Mouse (Mus musculus) liver, embryonic 16.5 days (tissue): ENCODE data around the gene Plekha5. TPM values are rescaled to one million over a fixed set of nuclear protein-coding genes. Genes with fewer than 3 reads are reported as not detected.
"Not testable (repeated sequence)": the region's sequence is repeated elsewhere in the genome, so short reads cannot be mapped to it uniquely, and the experiment has no call there.

Experiments
- ATAC-seq: fragments of 200-750 bp; cut with Nextera tagmentation; 2 replicates; pipeline ENCODE4 v1.8.0; 2017; ENCODE audit warnings: low read depth, mild to moderate bottlenecking, moderate number of reproducible peaks, moderate library complexity
- H3K27ac ChIP-seq: fragments of 300-500 bp; sonication (generic); 2 replicates; pipeline ENCODE4 v1.5.1; 2014; ENCODE audit warnings: mild to moderate bottlenecking, low read length
- H3K27me3 ChIP-seq: fragments of 300-500 bp; sonication (generic); 2 replicates; pipeline ENCODE4 v1.6.1; 2014; ENCODE audit warnings: low read depth, low read length, mixed read lengths; ENCODE audit not compliant: control insufficient read depth, insufficient read depth
- H3K36me3 ChIP-seq: fragments of 300-500 bp; sonication (generic); 2 replicates; pipeline ENCODE4 v1.6.1; 2014; ENCODE audit warnings: mild to moderate bottlenecking; ENCODE audit not compliant: control insufficient read depth, insufficient read depth
- H3K4me1 ChIP-seq: fragments of 300-500 bp; sonication (generic); 2 replicates; pipeline ENCODE4 v1.6.1; 2014; ENCODE audit warnings: low read depth, low read length, mixed read lengths; ENCODE audit not compliant: control insufficient read depth
- H3K4me2 ChIP-seq: fragments of 300-500 bp; sonication (generic); 2 replicates; pipeline ENCODE4 v1.6.1; 2014; ENCODE audit warnings: low read depth, low read length, mixed read lengths
- H3K4me3 ChIP-seq: fragments of 300-500 bp; sonication (generic); 2 replicates; pipeline ENCODE4 v1.5.1; 2014; ENCODE audit warnings: low read depth, mild to moderate bottlenecking, low read length
- H3K9ac ChIP-seq: fragments of 300-500 bp; sonication (generic); 2 replicates; pipeline ENCODE4 v1.6.1; 2014; ENCODE audit warnings: low read depth, low read length
- H3K9me3 ChIP-seq: fragments of 300-500 bp; sonication (generic); replicated peaks from 2 replicates; pipeline ENCODE4 v1.6.1; 2016; ENCODE audit warnings: low read length; ENCODE audit not compliant: control insufficient read depth
- WGBS: fragments of 180-500 bp; shearing (Covaris S2); extraction: QIAGEN DNeasy Blood & Tissue Kit; methylation state at CpG from one replicate; pipeline ENCODE4 v1.1.7; 2014; ENCODE audit not compliant: insufficient replicate concordance; 5-methylcytosine and 5-hydroxymethylcytosine counted together
- polyA plus RNA-seq: library from polyadenylated mRNA; unstranded; fragments of >200 nt; fragmentation: Nextera tagmentation; extraction: Ambion mirVana; gene quantifications from 2 replicates; pipeline ENCODE4 v1.2.1, GENCODE M21; 2015

Gene Plekha5
- polyA plus RNA-seq, 1 experiment from 2014 or later: 5.5 TPM

DNA sequence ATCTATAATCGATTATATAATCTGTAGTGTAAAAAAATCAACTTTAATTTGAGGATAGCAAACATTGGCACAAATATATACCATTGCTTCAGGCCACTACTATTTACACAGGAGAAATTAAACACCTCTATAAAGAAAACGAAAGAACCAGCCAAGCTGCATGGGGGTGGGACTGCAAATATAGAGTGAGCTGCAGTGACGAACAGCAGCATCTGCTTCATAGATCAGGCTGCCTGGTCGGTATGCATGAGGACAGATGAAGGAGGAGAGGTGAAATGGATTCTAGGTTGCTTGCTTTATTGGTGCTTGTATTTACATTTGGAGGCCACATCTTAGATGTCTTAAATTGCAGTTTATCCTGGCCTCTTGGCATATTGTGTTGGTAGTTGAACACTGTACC, 66.4 kb downstream of the Plekha5 start:
- peaks cover 3% of the 10 kb centered on the region for H3K4me1 ChIP-seq
- ATAC-seq: no peak
- no peaks in the 10 kb centered on the region for H3K27me3 ChIP-seq
- H3K9ac ChIP-seq: no peak overlapping the region
- H3K27ac ChIP-seq: no peak overlapping the region
- no peaks in the 10 kb centered on the region for H3K9me3 ChIP-seq
- H3K4me3 ChIP-seq: no peak overlapping the region
- H3K4me2 ChIP-seq: no peak overlapping the region
- H3K36me3 ChIP-seq: no peaks in the 10 kb centered on the region
- 45% methylated on average over 4 of the region's 4 CpGs for WGBS

GRCm38 (mm10) chr6:140490921-140491537, 67.2 kb downstream of the Plekha5 start:
- Histone ChIP-seq H3K4me3 (no peak overlapping the region), H3K4me2 (no peak overlapping the region), H3K36me3 (no peaks in the 10 kb centered on the region), H3K4me1 (peaks cover 3% of the 10 kb centered on the region), H3K27ac (no peak overlapping the region), H3K27me3 (no peaks in the 10 kb centered on the region), H3K9me3 (no peaks in the 10 kb centered on the region), H3K9ac (no peak overlapping the region)
- WGBS: 59% methylated on average over 18 of the region's 18 CpGs
- ATAC-seq: no peak

- H3K4me3 ChIP-seq: no peak overlapping the region
- H3K9me3 ChIP-seq: no peaks in the 10 kb centered on the region
- no peaks in the 10 kb centered on the region for H3K36me3 ChIP-seq
- no peak overlapping the region for H3K9ac ChIP-seq
- ATAC-seq: no peak
- WGBS: 54% methylated on average over 6 of the region's 6 CpGs
- H3K4me1 ChIP-seq: peaks cover 3% of the 10 kb centered on the region
- no peak overlapping the region for H3K4me2 ChIP-seq
- no peaks in the 10 kb centered on the region for H3K27me3 ChIP-seq
- no peak overlapping the region for H3K27ac ChIP-seq
These were observed 68.2 kb downstream of the Plekha5 start for GRCm38 (mm10) chr6:140492043-140492442.

DNA sequence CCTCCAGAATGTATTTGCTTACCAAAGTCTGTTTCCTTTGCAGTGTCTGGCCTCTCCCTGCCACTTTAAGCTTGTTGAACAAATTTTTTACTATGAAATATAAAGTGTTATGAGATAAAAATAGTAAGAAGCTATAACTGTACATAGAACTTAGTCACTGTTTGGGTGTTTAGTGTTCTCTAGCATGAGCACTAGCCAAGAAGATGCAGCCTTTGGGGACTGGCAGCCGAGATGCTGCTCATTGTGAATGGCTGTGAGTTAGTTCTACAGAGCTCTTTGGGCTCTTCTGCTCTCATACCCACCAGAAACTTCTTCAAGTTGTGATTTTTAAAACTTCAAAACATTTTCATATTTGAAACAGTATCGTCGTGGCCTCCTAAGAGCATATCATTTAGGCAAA, 74.2 kb downstream of the Plekha5 start:
- no peak overlapping the region for H3K27ac ChIP-seq
- H3K9ac ChIP-seq: no peak overlapping the region
- no peaks in the 10 kb centered on the region for H3K27me3 ChIP-seq
- no peaks in the 10 kb centered on the region for H3K4me1 ChIP-seq
- H3K36me3 ChIP-seq: no peaks in the 10 kb centered on the region
- H3K4me3 ChIP-seq: no peak overlapping the region
- no peak overlapping the region for H3K4me2 ChIP-seq
- no peaks in the 10 kb centered on the region for H3K9me3 ChIP-seq
- WGBS: 69% methylated on average over 3 of the region's 3 CpGs
- ATAC-seq: no peak

GRCm38 (mm10) chr6:140498958-140499357, 75.1 kb downstream of the Plekha5 start:
- Histone ChIP-seq H3K9ac (no peak overlapping the region), H3K36me3 (no peaks in the 10 kb centered on the region), H3K4me2 (no peak overlapping the region), H3K4me3 (no peak overlapping the region), H3K27ac (no peak overlapping the region), H3K4me1 (no peaks in the 10 kb centered on the region), H3K27me3 (no peaks in the 10 kb centered on the region), H3K9me3 (no peaks in the 10 kb centered on the region)
- 52% methylated on average over 4 of the region's 4 CpGs for WGBS
- no peak for ATAC-seq

- not testable (repeated sequence) for H3K4me1 ChIP-seq, H3K36me3 ChIP-seq, H3K9me3 ChIP-seq, H3K4me2 ChIP-seq, H3K27me3 ChIP-seq, H3K27ac ChIP-seq, H3K4me3 ChIP-seq, ATAC-seq, H3K9ac ChIP-seq
- WGBS: 41% methylated on average over 1 of the region's 1 CpGs
These were observed 77.0 kb downstream of the Plekha5 start for GRCm38 (mm10) chr6:140500829-140501228.

DNA sequence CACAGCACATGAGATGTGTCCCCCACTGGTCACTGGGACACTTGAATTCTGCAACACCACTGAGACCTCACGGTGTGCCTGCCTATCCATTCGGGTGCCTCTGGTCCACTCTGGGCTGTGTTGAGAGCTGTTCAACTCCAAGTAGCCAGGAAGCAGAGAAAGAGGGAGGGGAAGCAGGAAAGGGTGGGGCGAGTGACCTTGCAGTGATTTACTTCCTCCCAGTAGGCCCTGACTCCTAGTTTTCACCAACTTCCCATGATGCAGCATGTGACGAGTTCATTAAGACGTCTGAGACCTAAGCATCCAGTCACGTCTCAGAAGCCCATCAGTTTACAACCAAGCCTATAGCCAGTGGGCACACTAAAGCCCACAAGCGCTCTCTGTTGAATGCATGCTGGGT, 78.0 kb downstream of the Plekha5 start:
- Histone ChIP-seq H3K36me3 (no peaks in the 10 kb centered on the region), H3K9ac (no peak overlapping the region), H3K4me2 (no peak overlapping the region), H3K4me1 (no peaks in the 10 kb centered on the region), H3K27me3 (no peaks in the 10 kb centered on the region), H3K9me3 (no peaks in the 10 kb centered on the region), H3K4me3 (no peak overlapping the region), H3K27ac (no peak overlapping the region)
- 64% methylated on average over 7 of the region's 7 CpGs for WGBS
- ATAC-seq: no peak

DNA sequence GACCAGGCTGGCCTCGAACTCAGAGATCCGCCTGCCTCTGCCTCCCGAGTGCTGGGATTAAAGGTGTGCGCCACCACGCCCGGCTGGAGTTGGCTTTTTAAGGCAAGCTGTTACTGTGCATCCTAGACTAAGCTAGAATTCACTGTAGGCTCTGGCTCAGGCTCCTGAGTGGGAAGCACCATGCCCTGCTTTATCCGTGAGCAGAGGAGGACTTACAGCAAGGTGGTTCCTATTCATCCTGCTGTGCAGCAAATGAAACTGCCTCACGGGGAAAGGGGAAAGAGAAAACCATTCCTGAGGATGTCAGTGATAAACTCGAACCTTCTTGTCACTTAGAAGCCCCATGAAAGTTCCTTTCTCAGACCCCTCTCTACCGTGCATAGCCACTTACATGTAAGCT, 80.9 kb downstream of the Plekha5 start:
- Histone ChIP-seq H3K36me3 (no peaks in the 10 kb centered on the region), H3K4me1 (no peaks in the 10 kb centered on the region; the same call in none of the 2 replicates), H3K9me3 (no peaks in the 10 kb centered on the region), H3K4me2 (no peak overlapping the region), H3K4me3 (no peak overlapping the region), H3K27me3 (no peaks in the 10 kb centered on the region), H3K27ac (no peak overlapping the region), H3K9ac (no peak overlapping the region)
- ATAC-seq: no peak
- WGBS: 67% methylated on average over 10 of the region's 10 CpGs

GRCm38 (mm10) chr6:140507605-140508004, 83.8 kb downstream of the Plekha5 start:
- Histone ChIP-seq H3K4me3 (no peak overlapping the region), H3K27ac (no peak overlapping the region), H3K36me3 (no peaks in the 10 kb centered on the region), H3K4me2 (no peak overlapping the region), H3K4me1 (no peaks in the 10 kb centered on the region; the same call in none of the 2 replicates), H3K9me3 (no peaks in the 10 kb centered on the region), H3K27me3 (no peaks in the 10 kb centered on the region), H3K9ac (no peak overlapping the region)
- no peak for ATAC-seq
- 50% methylated on average over 3 of the region's 3 CpGs for WGBS
